Mouse (Mus musculus) spleen, postnatal 4 days (tissue): ENCODE data around the gene Mea1.
A peak's percentile ranks its signal among the peaks of the same experiment; 100 is the strongest.

Source experiments
- DNase-seq, 2 experiments: peaks; one replicate each; pipeline ENCODE4 v3.0.0; 2022; ENCODE audit warnings: low spot score in 2 of 2

Mea1 gene

DNA sequence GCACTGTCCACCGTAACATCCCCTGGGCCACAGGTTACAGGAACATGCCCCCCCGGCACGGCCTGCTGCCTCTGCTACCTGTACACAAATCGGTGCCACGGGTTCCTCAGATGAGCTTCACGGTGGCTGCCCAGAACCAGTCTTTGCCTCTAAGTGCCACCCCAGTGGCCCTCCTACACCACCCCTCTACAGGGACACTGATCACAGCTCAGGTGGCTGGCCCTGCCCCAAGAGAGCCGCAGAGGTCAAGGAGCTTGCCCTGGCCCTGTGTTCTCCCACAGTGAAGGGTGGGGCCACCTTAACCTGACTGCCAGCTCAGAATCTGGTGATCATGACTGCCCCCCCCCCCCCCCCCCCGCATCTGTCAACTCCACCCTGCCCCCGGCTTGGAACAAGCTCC, at the start of gene Mea1:
Gene Mea1, plus strand, starts transcription at position 378 of the 400 bp plus-strand sequence.
- no peak for DNase-seq

GRCm38 (mm10) chr17:46629685-46630441, 48.7 kb upstream of the Mea1 start:
- DNase-seq, result peak in 1 of 2 experiments; percentile 34

GRCm38 (mm10) chr17:46636831-46637523, 41.6 kb upstream of the Mea1 start:
- peak in 1 of 2 experiments; percentile 36 for DNase-seq

DNA sequence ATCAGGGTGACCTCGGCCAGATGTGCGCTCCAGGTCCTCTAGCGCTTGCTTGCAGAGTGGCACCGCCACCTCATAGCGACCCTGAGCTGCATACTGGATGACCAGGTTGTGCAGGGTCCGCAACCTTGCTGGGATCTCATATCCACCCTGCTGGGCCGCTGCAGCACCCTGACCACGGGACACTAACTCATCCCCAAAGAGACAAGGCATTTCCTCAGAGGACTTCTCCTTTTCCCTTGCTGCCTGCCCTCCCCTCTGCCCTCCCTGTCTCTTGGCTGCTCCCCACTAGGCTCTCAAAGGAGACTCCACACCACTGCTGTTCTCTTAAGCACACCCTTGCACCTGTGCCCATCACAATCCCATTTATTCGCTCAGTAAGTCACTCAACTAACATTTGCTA, 38.7 kb upstream of the Mea1 start:
- no peak for DNase-seq

DNA sequence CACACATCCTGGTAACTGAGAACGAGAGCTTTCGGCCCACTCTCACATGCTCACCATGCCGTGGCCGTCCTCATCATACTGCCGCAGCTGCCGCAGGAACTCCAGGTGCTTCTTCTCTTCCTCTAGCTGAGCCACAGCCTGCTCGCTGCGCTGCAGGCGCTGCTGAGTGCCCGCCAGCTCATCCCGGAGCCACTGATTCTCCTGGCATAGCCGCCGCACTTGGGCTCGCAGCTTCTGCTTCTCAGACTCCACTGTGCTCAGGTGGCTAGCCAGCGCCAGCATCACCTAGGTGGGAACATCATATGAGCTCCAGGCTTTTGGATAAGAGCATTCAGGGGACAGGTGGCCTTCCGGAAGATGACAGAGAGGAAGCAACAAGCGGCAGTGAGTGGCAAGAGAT, 36.5 kb upstream of the Mea1 start:
- no peak for DNase-seq

DNA sequence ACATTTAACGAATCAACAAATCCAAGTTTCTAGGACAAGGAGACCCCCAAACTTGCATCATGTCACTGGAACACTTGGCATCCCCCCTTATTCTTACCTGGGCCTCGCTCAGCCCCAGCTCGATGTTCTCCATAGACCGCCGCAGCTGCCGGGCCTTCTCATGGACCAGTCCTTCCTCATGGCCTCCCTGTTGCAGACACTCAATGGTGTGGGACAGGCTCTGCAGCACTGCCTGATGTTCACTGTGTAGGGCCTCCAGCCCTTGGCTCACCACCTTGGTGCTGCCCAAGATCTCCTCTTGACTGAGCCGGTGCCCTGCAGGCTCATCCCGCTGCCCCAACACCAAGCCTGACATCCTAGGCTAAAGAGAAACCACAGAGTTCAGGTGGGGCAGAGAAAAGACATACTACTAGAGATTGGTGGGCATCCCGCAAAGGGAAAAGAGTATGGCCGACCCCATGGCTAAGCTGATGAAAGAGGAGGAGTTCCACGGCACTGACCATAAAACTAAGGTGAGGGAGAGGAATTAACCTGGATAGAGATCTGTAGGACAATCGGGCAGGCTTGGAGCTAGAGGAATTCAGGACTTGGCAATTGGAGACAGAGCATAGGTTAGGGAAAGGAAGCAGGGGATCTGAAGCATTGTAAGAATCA, 34.3 kb upstream of the Mea1 start:
- DNase-seq, result no peak

- no peak for DNase-seq
Observed at GRCm38 (mm10) chr17:46644916-46645475, 33.6 kb upstream of the Mea1 start.

- DNase-seq, result peak; percentile 98 to 99
Observed at GRCm38 (mm10) chr17:46645561-46646321, 32.9 kb upstream of the Mea1 start, which contains the start of the genes Klc4 and Mrpl2. TSS of gene Klc4 (minus strand) at chr17:46646022. TSS of gene Mrpl2 (plus strand) at chr17:46646229.

DNA sequence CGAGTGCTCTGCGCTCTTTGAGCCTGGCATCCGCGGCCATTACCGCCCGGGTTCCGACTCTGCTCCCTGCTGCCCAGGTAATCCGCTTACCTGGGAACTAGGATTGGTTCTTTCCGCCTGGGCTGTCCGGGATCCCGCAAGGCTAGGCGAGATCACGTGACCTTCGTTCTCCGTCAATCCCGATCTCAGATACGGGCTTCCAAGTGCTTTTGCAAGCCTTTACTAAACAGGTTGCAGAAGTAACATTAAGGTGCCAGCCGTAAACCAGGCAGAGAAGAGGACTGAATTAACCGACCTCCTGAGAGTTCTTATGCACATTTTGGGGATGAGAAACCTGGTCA, 32.3 kb upstream of the Mea1 start:
- DNase-seq, result no peak

DNA sequence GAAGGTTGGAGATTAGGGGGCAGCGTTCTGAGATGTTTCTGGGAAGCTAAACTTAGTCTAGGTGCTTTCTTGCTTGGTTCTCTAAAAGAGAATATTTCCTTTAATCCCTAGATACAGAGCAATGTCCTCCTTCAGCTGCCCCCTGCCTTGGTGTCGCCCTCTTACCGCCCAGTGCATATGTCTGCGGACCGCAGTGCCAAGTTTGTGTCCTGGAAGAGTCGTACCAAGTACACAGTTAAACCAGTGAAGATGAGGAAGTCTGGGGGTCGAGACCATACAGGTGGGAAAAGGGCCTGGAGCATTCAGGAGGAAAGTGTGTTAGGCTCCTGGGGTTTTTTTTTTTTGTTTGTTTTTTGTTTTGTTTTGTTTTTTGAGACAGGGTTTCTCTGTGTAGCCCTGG, 31.3 kb upstream of the Mea1 start:
- no peak for DNase-seq

- DNase-seq, result no peak
Observed at GRCm38 (mm10) chr17:46648436-46648835, 30.2 kb upstream of the Mea1 start.

GRCm38 (mm10) chr17:46649811-46650210, 28.8 kb upstream of the Mea1 start:
- peak in 1 of 2 experiments; percentile 62 for DNase-seq

DNA sequence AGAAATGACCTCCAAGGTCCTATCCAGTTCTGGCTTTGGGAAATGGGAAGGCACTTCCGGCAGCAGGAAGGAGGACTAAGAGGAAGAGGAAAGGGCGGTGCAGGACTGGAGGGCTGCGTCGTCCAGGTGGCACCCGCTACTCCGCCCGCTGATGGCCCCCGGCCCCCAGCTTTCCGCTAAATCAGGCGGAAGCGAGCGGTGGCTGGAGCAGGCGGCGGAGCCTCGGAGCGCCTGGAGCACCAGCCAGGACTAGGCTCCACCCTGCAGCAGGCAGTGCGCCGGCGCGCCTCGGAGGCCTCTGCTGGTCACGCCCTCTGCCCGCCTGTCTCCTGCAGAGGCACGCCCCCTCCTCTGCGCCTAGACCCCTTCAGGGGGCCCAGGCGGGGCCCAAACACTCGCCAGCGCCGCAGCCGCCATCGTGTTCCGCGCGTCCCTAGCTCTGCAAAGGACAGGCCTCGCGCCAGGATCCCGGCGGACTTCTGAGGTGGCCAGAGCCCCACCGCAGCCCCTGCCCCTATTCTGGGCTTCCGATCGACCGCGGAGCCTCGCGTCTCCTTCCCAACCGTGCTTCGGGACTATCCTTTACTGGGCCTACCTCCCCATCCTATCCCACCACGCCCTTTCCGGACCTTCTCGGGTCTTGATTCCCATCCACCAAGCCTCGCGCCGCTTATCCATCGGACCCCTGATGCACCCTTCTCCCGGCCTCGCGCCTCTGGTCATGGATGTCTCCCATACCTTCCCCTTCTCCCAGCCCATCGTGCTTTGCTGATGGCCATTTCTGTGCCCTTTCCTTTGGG, 28.2 kb upstream of the Mea1 start, which contains the start of gene Cul7:
Gene Cul7, plus strand, starts transcription at position 106 of the 800 bp plus-strand sequence.
- peak; percentile 83 to 91 for DNase-seq

DNA sequence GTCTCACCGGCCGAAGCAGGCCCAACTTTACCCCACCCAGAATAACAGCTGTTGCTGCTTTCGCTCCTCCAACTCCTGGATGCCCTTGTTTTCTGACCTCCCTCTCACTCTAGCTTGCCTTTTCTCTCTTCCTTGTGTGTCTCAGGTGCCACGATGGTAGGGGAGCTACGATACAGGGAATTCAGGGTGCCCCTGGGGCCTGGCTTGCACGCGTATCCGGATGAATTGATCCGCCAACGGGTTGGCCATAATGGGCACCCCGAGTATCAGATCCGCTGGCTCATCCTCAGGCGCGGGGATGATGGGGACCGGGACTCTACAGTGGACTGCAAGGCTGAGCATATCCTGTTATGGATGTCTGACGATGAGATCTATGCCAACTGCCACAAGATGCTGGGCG, 27.3 kb upstream of the Mea1 start:
- DNase-seq, result peak in 1 of 2 experiments; percentile 59

- DNase-seq, result peak in 1 of 2 experiments; percentile 60
Observed at GRCm38 (mm10) chr17:46651755-46652547, 26.6 kb upstream of the Mea1 start.

DNA sequence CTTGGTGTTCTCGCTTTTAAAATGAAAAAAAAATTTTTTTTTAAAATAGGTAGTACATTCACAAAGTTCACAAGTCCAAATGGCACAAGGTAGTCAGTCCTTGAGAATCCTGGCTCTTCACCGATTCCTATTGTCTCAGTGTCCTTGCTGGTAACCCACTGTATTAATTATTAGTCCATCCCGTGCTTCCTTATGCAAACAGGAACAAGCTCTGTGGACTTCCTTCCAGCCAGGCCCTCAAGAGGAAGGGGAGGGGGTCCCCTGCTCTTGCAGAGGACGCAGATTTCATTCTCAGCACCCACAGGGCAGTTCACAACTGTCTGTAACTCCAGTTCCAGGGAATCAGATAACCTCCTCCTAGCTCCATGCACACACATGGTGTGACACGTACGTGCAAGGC, 22.5 kb upstream of the Mea1 start:
- DNase-seq, result no peak

- DNase-seq, result no peak
Observed at GRCm38 (mm10) chr17:46661351-46661750, 17.2 kb upstream of the Mea1 start.

DNA sequence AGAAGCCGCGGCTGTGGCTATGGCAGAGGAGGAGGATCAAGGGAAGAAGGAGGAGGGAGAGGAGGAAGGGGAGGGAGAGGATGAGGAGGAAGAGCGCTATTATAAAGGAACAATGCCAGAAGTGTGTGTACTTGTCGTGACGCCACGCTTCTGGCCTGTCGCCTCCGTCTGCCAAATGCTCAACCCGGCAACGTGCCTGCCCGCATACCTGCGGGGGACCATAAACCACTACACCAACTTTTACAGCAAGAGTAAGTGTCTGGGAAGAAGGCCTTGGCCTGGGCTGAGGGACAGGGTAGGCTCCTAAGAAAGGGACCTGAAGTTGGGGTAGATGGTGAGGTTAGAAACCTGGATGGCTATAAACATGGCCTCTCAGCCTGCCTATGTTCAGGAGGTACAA, 16.6 kb upstream of the Mea1 start:
- no peak for DNase-seq

DNA sequence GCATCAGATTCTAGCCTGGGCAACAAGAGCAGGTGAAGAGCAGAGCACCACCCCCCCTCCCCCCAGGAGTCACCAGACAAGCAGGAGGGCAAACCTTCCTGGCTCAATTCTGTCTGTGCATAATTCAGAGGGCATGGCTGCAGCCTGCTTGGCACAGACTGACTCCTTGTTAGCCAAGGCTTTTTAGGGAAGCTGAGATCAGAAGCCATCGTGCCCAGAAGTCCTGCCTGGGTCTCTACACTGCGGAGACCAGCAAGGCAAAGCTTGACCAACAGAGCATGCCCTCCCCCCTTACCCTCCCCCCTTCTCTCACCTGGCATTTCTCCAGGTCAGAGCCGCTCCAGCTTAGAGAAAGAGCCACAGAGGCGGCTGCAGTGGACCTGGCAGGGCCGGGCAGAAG, 15.9 kb upstream of the Mea1 start:
- DNase-seq, result no peak

GRCm38 (mm10) chr17:46667712-46668111, 10.9 kb upstream of the Mea1 start:
- DNase-seq, result no peak
